Mouse (Mus musculus): Measurements from ENCODE around the gene Rapgef5.
"Not testable (repeated sequence)": the region's sequence is repeated elsewhere in the genome, so short reads cannot be mapped to it uniquely, and the experiment has no call there.

Rapgef5 gene

DNA sequence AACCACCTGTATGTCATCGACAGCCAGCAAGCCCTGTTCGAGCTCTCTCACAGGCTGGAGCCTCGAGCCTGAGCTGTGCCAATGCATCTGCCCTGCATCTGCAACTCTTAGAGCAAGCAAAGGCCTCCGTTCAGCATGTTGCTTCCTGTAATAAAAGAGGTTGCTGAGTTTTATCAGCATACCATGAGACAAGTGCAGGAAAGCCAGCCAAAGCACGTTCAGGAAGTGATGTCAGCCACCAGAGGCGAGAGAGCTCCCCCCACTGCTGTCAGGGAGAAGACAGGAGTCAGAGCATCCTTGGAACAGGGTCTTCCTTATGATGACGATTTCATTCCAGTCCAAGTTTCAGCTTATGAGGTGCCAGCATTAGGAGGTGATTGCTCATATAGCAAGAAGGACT is 239.7 kb downstream of the Rapgef5 start:
- ATAC-seq (ENCODE audit: insufficient number of reproducible peaks, low FRiP score, low TSS enrichment) = no peak

GRCm38 (mm10) chr12:117760373-117760772 is 244.1 kb downstream of the Rapgef5 start:
- ATAC-seq (ENCODE audit: insufficient number of reproducible peaks, low FRiP score, low TSS enrichment) = no peak

DNA sequence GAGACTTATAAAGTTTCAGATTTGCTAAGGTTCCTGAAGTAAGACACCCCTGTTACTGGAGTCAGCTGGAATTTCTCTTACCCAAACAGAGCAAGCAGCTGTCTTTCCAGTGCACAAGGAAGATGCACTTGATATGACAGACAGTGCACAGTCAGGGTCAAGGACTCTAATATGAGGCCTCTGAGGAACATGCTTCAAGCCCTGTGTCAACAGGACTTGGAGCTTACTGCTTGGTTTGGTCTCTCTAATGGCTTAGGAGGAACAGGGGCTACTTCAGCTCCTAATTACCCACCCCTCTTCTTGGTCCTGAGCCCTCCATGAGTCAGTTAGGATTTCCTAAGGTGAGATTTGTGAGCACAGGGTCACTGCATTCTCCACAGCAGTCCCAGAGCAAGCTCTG is 244.6 kb downstream of the Rapgef5 start:
- no peak for ATAC-seq (ENCODE audit: insufficient number of reproducible peaks, low FRiP score, low TSS enrichment)

- no peak for ATAC-seq (ENCODE audit: insufficient number of reproducible peaks, low FRiP score, low TSS enrichment)
Measured at GRCm38 (mm10) chr12:117761698-117762097, 245.4 kb downstream of the Rapgef5 start.

DNA sequence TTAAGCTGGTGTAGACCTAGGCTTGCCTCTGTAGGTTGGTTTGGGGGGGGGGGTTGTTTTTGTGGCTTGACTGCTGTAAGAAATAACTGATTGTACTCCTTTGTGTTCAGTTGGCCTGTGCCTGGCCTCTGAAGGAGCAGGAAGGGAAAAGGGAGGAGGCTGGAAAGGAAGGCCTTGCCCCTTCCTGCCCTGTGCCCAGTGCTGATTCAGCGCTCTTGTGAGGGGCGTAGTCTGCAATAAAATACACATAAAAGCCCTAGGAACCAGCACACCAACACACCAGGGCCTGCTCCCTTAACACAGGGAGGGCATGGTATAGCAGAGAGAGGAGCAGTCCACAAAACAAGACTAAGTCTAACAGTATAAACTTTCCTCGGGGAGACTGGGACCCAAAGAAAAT is 247.0 kb downstream of the Rapgef5 start:
- ATAC-seq (ENCODE audit: insufficient number of reproducible peaks, low FRiP score, low TSS enrichment) = no peak

DNA sequence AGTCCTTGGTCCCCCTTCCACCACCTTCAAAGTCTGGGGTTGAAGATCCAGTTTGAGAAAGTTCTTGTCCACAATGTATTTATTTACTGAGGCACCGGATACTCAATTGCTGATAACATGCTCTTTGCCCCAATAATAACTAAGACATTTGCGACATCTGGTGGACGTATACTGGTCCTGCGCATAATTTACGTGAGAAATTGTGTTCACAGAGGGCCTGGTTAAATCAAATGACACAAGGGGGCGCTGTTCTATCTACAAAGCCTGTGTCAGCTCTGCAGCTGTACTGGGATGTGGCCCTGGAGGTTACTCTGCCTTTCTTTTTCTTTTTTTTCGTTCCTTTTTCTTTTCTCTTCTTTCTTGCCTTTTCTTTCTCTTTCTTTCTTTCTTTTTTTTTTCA is 248.6 kb downstream of the Rapgef5 start:
- ATAC-seq (ENCODE audit: insufficient number of reproducible peaks, low FRiP score, low TSS enrichment) = peak; percentile 12; the same call in 1 of the 2 replicates

DNA sequence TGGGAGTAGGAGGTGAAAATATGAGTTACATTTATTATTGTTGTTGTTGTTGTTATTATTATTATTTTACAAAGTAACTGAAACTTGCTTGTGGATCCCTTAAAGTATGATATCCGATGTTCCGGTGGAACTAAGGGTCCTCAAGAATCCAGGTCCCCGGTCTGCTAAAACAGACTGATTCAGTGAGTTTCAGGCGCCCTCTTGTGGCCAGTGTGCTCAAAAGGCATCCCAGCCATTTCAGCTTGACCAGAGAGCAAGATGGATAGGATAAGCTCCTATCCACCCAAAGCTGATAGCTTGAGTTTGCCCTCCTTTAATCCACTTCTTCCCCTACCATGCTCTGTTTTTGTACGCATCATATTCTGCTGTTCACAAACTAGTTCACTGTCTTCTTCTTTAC is 252.8 kb downstream of the Rapgef5 start:
- no peak for ATAC-seq (ENCODE audit: insufficient number of reproducible peaks, low FRiP score, low TSS enrichment)

- no peak for ATAC-seq (ENCODE audit: insufficient number of reproducible peaks, low FRiP score, low TSS enrichment)
Measured at GRCm38 (mm10) chr12:117770211-117770610, 253.9 kb downstream of the Rapgef5 start.

DNA sequence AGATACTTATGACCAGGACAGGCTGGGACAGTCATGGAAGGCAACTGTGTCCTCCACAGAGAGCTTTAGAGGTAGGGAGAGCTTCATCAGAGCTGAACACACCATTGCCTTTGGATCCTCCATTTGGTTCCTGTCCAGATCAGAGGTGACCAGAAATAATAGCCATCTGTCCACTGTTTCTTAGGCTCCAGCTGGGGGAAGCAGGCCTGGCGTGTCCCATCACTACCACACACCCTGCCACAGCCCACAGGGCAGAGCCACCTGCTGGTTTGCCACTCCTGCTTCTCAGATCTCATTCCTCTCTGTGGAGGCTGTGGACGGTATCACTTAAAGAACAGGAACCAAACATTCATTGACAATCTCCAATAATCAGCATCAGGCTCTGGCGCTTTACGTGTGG is 254.9 kb downstream of the Rapgef5 start:
- ATAC-seq (ENCODE audit: insufficient number of reproducible peaks, low FRiP score, low TSS enrichment) = peak; percentile 34; the same call in 1 of the 2 replicates

- no peak; the same call in 1 of the 2 replicates for ATAC-seq (ENCODE audit: insufficient number of reproducible peaks, low FRiP score, low TSS enrichment)
Measured at GRCm38 (mm10) chr12:117772638-117773037, 256.4 kb downstream of the Rapgef5 start.

- no peak for ATAC-seq (ENCODE audit: insufficient number of reproducible peaks, low FRiP score, low TSS enrichment)
Measured at GRCm38 (mm10) chr12:117776841-117777240, 260.6 kb downstream of the Rapgef5 start.

- ATAC-seq (ENCODE audit: insufficient number of reproducible peaks, low FRiP score, low TSS enrichment) = no peak
Measured at GRCm38 (mm10) chr12:117781360-117781759, 265.1 kb downstream of the Rapgef5 start.

- no peak for ATAC-seq (ENCODE audit: insufficient number of reproducible peaks, low FRiP score, low TSS enrichment)
Measured at GRCm38 (mm10) chr12:117783426-117783825, 267.1 kb downstream of the Rapgef5 start.

DNA sequence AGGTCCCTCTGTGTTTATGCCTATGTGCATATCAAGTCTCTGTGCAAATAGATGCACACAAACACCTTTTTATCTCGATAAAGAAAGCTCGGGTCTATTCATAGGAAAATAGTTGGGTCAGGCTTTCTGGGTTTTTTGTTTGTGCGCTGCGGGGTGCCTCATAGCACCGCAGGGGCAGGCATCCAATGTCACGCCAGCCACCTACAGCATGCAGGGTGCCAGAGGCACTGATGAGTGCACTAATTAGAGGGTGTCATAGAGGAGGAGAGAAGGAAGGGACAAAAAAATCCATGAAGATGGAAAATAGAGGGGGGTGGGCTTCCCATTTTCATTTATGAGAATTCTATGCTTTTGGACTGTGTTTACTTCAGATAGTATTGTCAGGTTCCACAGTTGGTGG is 270.3 kb downstream of the Rapgef5 start:
- ATAC-seq (ENCODE audit: insufficient number of reproducible peaks, low FRiP score, low TSS enrichment) = no peak

DNA sequence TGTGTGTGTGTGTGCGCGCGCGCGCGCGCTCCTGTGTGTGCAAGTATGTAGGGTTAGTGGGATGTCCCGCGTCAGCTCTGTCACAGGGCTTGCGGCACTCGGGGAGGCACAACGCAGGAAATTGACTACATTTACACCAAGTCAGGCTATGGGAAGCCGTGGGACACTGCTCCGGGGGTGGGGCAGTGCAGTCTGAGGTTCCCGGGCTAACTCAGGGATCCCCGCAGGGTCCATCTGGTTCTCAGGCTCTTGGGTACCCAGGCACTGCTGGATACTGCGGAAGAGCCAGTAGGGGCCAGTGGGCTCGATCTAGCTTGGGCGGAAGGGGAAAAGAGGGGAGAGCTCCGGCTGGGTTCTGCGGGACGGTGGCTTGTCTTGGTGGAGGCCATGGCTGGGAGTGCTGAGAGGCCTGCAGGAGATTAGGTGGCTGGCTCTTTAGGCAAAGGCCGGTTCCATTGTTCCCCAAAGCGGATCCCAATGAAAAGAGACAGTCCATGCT is 272.3 kb downstream of the Rapgef5 start:
- no peak for ATAC-seq (ENCODE audit: insufficient number of reproducible peaks, low FRiP score, low TSS enrichment)

DNA sequence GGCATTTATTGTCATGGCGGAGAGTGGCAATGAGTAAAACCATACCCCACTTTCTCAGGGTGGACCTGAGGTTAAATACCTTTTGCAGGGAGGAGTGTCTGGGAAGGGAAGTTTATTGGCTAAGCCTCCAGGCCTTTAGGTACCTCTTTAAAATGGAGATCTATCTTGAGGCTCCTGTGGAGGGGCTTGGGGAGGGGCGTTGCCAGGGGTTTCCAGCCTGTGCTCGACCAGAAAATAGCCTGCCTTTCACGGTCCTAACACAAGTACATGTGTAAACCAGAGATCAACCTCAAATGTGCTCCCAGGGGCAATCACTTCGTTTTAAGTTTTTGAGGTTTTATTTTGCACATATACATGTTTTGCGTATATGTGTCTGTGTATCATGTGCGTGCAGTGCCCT is 272.7 kb downstream of the Rapgef5 start:
- ATAC-seq (ENCODE audit: insufficient number of reproducible peaks, low FRiP score, low TSS enrichment) = no peak

GRCm38 (mm10) chr12:117795303-117795702 is 279.0 kb downstream of the Rapgef5 start:
- ATAC-seq (ENCODE audit: insufficient number of reproducible peaks, low FRiP score, low TSS enrichment) = no peak

DNA sequence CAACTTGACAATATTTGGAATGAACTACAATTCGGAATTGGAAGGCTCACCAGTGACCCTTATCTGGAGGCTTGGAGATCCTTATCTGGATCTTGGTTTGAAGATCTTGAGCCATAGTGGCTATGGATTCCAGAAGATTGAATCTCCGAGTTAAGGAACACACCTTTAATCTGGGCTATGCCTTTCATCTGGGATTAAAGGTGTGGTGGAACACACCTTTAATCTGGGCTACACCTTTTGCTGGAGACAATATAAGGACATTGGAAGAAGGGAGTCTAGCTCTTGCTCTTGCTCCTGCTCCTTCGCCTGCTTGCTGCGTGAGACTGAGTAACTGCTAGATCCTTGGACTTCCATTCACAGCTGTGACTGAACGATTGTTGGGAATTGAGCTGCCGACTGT is 287.7 kb downstream of the Rapgef5 start, which contains the start of gene Cdca7l:
Cdca7l (plus strand) TSS at position 301 of the 400 bp plus-strand sequence.
- ATAC-seq (ENCODE audit: insufficient number of reproducible peaks, low FRiP score, low TSS enrichment) = not testable (repeated sequence)

- no peak for ATAC-seq (ENCODE audit: insufficient number of reproducible peaks, low FRiP score, low TSS enrichment)
Measured at GRCm38 (mm10) chr12:117805576-117805975, 289.3 kb downstream of the Rapgef5 start.

DNA sequence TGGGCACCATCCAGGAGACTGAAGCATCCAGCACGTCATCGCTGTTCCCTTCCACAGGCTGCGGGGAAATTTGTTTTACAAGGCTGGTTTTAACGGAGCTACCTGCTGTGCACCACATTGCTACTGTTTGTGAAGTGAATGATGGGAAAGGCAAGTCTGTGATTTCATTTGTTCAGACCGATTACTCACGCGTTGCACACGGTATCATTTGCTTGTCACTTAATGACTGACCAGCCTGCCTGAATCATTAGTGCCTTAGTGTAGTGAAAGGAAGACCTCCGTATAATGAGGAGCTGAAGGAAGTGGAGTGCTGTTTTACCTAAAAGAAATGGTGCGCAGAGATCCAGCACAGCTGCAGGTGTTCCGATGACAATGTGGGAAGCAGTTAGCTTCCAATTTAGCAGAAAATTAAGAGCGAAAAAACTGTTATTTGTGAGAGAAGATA is 289.8 kb downstream of the Rapgef5 start:
- no peak for ATAC-seq (ENCODE audit: insufficient number of reproducible peaks, low FRiP score, low TSS enrichment)

DNA sequence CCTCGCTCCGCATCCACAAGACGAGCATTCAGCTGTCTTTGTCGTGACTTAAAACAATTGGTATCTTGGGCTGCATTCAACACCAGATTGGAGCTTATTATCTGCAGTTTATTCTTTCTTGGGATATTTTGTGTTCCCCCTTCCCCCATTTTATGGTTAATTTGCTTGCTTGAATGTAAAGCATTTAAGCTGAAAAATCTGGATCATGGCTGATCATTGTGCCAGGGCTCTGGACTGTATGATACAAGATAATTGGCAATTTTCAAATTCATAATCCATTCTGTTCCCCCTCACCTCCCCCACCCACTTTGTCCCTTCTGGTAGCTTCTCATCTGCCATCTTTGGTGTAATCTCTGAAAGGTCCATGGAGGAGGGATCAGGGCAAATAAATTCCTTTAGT is 290.2 kb downstream of the Rapgef5 start:
- no peak for ATAC-seq (ENCODE audit: insufficient number of reproducible peaks, low FRiP score, low TSS enrichment)

DNA sequence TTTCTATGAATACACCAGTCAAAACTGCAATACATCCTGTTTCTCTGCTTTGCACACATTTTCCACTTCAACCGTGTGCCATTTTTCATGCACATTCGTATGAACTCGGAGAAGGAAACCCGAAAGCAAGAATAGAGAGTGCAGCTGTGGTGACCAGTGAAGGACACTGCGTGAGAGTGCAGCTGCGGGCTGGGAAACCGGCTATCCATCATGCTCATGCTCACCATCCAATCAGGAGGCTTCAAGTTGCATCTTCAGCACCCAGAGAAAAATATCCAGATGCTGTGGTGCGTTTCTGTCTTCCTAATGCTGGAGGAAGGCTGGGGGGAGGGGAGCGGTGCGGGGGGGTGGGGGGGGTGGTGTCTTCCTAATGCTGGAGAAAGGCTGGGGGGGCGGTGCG is 291.4 kb downstream of the Rapgef5 start:
- no peak for ATAC-seq (ENCODE audit: insufficient number of reproducible peaks, low FRiP score, low TSS enrichment)
